Mouse (Mus musculus) cerebellum, adult 9-11 months (tissue): Measurements from ENCODE around the gene Pik3r6.

ENCODE experiments used
- DNase-seq: peaks from one replicate; pipeline ENCODE4 v3.0.0; 2022

Pik3r6 gene

DNA sequence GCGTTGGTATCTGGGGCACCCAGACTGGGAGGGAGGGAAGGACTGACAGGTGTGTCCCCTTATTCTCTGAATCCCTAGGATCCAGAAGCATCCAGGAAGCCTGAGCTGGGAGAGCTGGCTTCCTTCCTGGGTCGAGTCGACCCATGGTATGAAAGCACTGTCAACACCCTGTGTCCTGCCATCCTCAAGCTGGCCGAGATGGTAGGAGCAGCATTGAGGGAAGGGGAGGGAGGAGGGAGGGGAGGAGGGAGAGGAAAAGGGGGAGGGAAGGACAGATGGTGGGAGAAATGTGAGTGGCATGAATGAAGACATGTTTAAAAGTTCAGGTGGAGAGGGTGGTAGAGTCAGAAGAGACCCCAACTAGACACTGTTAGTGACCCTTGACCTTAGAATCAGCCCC is 33.2 kb downstream of the Pik3r6 start:
- no peak for DNase-seq

DNA sequence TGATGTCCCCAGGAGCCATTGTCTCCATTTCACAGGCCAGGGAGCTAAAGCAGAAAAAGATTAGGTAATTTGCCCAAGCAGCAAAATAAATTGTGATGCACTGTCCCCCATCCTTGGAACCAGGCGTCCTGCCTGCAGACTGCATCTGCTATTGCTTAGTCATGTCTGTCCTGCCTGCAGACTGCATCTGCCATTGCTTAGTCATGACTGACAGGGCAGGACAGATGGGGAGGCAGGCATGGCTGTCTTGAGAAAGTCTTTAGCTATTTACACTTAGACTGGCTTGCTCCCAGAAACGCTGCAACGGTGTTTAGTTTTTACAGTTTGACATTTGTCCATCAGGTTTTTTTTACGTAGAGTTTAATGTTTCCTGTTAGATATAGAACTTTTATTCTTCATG is 33.6 kb downstream of the Pik3r6 start:
- DNase-seq: no peak

DNA sequence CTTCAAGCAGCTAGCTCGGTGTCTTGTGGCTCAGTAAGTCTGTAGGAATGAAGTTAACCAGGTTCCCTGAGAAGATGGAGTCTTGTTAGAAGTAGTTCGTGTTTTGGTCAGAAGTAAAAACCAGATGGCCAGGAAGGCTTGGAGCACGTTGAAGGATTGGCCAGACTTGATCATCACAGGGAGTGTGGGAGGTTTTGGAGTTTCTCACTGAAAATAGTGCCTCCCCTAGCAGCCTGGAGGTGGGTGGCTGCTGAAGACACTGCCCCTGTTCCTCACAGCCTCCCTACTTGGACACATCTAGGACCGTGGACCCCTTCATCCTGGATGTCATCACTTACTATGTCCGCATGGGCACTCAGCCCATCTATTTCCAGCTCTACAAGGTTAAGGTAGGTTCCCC is 36.8 kb downstream of the Pik3r6 start:
- DNase-seq: no peak

DNA sequence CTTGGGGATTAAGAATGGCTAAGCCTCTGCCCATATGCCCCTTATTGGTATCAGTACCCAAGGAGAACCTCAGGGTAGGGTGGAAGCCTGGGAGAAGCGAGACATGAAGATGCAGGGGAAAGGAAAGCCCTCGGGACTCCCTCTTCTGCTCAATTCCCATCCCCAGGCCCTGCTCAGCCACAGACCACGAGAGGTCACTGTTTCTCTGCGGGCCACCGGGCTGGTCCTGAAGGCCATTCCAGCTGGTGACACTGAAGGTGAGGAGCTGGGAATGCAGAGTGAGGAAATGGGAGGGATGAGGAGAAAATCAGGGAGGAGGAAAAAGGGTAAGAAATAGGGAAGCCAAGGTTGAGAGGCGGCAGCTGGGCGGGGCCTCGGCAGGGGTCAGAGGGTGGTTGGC is 41.7 kb downstream of the Pik3r6 start:
- DNase-seq: no peak

DNA sequence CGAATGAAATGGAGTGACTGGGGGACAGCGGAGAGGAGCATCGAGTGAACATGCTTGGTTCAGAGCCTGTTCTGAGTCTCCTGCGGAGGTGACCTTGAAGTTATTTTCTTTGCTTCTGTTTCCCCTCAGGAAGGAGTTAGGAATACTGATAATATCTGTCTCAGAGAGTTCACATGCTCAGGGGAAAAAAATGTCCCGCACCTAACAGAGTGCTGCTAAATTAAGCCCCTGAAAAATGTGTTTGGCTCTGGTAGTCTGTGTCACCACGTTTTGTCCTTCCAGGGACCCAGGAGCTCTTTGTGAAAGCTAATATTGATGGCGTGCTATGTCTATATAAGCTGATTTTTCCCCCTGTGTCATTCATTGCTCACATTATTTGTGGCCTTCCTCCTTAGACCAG is 42.4 kb downstream of the Pik3r6 start:
- no peak for DNase-seq

DNA sequence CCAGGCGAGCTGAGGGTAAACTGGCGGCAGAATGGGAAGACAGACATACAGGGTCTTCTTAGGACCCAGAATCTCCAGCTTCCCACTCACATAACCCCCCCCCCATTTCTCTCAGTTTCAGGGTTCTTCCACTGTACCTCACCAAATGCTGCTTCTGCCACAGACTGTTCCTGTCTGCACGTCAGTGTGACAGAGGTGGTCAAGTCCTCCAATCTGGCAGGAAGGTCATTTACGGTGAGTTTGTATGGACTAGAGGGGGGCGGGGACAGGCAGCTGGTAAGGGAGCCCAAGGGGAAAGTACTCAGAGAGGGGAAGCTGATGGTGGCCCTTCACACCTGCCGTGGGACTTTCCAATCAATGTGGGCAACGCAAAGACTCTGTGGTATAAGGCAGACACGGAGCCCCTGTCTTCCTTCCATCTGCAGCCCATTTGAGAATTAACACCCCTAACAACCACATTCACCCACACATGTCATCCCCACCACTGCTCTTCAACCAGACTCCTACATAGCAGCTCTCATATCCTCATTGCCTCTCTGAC is 42.9 kb downstream of the Pik3r6 start:
- no peak for DNase-seq

DNA sequence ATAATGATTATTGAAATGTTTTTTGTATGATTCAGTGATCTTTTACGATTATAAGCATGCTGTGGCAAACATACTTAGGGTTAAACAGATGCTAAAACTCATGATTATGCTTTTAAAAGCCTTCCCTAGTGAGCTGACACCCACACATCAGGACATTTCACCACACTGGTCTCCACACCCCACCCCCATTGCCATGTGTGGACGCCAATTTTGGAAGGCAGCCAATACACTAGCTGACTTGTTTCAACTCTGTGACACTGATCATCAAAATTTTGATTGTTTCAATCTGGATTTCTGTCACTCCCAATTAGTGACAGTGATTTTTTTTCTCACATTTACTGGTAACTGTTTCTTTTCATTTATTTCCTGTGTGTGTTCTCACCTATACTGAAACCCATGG is 44.7 kb downstream of the Pik3r6 start:
- no peak for DNase-seq

DNA sequence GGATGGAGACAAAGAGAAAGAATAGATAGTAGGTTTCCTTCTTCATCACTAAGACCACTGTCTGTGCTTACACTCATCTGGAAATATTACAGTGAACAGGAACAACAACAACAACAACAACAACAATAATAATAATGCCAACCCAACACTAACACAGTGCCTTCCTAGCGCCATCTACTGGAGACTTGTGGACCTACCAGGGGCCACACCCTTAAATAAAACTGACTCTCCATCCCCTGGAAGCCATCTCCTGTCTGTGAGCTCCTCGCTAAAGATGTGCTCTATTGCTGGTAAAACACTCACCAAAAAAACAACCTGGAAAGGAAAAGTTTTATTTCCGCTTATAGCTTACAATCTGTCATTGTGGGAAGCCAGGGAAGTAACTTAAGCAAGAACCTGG is 46.8 kb downstream of the Pik3r6 start:
- no peak for DNase-seq

DNA sequence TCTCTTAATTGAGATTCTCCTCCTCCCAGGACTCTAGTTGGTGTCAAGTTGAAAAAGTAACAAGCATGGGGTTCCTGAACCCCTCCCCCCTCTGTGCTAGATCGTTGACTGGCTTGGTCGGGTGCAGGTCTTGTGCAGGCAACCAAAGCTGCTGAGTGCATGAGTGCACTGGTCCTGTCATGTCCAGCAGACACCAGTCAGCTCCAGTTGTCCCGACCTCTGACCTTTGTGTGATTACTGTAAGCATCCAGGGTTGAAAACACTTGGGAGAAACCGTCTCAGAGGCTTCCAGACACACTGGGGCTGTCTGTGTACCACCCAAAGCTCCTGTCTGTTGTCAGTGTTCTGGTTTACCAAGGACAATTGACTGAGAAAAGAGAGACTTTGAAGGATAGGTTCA is 47.5 kb downstream of the Pik3r6 start:
- DNase-seq: no peak

DNA sequence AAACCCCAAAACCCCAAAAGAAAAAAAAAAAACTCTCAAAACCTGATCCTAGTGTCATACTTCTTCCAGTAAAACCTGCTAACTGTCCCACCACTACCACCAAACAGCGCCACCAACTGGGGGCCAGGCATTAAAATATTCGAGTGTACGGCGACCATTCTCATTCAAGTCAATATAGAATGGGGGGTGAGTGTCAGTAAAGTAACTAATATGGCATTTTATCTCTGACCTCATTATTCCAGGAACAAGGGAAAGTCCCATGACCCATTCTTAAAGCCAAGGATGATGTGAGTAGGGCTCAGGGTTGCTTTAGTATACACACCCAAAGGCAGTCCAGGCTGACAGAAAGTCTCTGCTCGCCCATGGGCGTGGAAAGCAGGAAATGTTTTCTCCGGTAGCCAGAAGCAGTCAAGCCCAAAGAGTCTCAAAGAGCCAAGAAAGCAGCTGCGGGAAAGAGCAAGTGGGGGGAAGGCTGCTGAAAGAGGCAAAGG is 51.2 kb downstream of the Pik3r6 start:
- no peak for DNase-seq

DNA sequence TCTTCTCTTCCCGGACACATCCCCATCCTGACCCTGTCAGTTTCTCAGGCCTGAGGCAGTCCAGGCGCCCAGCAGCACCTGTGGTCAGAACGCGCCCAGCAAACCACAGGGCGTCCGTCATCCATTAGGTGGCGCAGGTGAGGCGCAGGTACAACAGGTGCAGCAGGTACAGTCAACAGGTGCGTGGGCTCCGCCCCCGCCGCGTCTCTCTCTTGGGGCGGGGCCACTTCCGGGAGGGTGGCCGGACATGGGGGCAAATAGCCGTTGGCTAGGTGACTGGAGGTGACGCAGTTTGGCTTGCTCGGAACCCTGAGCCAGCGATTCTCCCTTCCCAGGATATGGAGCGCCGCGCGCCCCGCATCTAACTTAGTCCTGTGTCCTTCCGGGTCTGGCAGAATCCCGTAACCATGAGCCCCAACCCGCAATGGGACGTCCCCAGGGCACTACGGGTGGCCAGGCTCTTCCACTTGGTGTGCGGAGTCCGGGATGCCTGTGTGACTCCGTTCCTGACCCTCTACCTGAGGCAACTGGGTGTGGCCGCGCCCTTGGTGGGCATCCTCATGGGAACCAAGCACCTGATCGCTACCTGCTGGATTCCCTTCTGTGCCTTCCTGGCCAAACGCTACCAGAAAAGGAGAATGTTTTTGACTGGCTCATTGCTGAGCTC is 53.2 kb downstream of the Pik3r6 start, which contains the start of gene Mfsd6l:
Gene Mfsd6l (plus strand): TSS at position 269 of the 667 bp plus-strand sequence.
- peak; percentile 39 for DNase-seq

DNA sequence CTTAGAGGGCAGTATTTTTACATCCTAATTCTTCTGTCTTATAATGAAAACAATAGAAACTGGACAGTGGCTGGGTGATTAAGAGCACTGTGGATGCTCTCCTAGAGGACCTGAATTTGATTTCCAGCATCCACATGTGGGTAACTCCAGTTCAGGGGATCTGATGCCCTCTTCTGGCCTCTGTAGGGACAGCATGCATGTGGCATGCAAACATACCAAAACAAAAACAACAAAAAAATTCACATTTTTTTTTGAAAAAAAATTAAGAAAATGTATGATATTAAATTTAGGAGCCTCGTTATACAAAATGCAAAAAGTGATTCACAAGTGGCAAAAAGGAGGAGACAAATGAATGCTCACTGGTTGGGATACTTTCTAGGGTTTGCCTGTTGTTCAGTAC is 56.7 kb downstream of the Pik3r6 start:
- DNase-seq: no peak

DNA sequence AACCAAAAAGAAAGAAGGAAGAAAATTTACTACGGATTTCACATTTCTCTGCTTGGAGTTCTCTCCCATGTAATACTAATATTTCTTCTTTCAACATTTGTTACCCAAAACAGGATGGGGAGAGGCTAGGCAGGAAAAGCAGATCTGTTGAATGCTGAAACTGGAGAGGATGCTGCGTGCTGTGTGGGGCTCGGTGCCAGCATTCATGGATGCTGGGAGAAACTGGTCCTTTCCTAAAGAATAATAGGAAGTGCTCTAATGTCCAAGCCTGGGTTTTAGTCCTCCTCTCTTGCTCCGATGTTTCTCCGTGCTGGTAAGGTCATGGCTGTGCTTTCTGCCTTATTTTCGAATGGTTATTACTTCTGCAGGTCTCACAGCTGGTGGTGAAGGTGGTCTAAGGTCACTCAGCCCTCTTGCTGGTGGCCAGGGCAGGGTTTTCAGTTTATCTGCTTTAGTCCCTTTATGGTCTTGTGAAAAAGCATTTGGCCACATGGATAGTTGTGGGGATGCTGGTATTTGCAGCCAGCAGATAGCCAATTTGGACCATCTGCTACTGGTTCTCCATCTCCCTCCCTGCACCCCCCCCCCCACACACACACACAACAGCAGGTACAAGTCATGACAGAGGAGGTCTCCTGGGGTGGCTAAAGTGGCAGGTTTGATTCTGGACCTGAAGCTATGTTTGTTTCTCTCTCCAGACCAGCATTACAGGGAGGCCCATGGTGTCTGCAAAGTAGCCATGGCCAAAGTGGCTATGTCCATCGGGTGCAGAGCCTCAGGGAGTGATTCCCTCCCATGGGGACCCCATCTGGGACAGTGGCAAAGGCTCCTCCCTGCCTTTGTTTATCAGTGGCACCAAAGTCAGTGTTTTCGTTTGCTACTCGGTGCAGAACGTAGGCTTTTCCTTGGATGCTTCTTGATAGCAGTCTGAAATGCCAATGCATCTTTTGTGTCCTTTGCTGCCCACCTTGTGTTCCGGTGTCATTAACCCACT is 59.4 kb downstream of the Pik3r6 start:
- peak; percentile 65 for DNase-seq

DNA sequence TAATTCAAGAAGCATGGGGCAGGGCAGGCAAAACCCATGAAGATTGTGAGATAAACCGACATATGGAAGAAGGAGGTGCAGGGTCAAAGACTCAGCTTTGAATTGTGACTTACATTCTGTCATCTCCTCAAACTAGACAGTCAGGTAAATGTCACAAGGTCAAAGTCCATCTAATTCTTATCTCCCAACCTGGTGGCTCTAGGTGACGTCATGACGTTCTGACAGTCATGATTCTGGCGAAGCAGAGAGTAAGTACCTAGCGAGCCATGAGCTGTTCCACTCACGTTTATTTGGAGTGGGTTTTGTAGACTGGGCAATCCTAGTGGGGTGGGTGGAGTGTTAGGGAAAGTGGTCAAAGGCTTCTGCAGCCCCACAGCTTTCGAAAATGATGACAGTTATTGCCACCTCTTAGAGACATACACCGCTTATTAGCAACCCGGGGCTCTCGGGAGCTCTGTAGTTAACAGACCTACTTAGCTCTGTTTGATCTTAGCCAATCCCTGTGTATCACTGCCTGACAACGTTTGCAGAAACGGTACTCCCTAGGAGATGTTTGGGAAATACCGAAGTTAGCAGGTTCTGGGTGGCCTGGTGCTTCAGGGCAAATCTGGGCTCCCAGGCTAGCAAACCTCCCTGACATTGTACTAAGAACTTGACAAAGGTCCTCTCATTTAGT is 61.7 kb downstream of the Pik3r6 start:
- DNase-seq: no peak

DNA sequence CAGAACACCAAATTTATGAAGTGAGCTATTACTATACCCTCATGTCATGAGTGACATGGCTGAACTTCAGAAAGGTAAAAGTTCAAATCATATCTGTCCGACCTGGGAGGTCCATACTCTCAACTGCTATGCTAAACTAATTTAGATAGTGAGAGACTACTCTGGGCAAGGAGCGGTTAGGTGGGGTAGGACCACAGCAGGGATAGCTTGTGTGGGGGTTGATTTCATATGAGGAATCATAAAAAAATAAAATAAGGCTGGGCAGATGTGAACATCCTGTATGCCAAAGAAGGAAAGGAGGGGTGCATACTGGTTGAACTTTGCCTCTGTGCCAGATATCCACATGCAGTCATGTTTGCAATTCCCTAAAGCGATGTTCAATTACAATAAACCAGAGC is 62.2 kb downstream of the Pik3r6 start:
- no peak for DNase-seq

DNA sequence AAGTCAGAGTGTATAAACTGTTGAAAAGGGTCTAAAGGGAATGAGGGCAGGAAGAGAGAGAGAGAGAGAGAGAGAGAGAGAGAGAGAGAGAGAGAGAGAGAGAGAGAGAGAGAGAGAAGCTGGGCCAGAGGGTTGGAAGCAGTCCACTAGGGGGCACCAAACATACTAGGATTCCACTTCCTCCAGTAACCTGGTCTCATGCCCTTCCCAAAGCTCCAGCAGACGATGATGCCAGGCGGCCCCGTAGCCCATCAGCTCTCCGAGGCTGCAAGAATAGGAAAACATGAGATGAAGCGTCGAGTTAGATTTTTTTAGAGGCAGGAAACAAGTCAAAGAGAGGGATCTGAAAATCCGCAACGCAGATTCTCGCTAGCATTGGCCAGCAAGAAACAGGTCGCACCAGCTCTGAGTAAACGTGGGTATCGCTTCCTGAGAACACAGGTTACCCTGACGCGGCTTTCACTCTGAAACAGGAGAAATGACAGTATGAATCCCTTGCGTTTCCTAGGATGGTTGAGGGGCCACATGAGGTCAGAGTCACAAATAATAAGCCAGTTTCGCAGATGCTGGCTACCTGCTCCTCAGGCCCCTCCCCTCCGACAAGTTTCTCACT is 63.7 kb downstream of the Pik3r6 start:
- peak; percentile 86 for DNase-seq

DNA sequence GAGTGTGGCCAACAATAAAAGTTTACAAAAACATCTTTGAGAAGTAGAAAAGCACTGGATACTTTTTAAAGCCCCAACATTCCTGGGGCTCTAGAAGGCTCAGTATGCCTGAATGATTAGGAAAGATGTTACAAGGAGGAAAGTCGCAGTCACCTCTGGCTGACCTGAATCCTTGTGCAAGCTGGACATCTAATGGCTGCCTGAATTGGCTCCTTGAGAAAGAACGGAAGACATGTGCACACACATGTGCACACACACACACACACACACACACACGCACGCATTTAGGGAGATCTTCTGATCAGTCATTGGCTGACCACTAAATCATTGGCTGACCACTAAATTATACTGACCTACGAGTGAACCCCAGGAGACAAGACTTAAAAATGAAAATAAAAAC is 68.0 kb downstream of the Pik3r6 start:
- no peak for DNase-seq

DNA sequence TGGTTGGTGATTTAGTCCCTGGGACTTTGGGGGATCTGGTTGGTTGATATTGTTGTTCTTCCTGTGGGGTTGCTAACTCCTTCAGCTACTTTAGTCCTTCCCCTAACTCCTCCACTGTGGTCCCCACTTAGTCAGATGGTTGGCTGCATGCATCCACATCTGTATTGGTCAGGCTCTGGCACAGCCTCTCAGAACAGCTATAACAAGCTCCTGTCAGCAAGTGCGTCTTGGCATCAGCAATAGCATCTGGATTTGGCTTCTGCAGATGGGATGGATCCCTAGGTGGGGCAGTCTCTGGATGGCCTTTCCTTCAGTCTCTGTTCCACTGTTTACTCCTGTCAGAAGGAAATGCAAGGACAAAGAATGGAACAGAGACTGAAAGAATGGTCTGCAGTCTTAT is 74.3 kb downstream of the Pik3r6 start:
- no peak for DNase-seq

DNA sequence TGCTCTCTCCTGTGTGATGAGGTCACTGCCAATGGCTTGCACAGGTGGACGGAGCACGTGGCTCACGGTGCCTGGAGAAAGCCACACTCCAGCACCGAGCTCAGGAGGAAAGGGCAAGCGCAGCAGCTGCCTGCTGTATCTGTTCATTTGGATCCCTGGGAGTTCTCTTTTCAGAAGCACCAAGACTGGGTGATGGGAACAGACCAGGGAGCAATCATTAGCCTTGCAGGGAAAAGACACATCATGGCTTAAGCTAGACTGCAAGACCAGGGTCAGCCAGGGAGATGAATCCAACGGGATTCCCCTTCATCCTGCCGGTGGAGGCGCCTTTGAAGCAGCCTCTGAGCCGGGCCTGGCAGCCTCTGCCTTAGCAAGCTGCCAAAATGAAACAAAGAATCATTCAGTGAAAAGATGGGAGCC is 76.7 kb downstream of the Pik3r6 start:
- DNase-seq: peak; percentile 63

DNA sequence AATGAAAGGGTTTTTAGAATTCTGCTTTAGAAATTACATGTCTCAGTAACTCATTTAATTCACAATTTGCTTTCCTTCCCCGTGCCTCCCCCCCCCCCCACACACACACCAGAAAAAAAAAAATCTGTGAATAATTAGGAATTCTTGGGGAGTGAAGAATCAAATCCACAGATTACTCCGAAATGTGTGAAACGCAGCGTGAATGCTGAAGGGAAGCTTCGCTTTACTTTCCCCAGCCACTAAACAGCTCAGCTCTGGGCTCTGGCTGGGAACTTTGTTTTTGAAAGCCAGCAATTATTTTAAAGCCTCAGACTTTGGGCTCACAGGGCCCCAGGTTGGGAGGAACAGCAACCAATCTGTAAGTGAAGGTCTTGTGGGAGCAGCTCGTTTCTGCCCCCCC is 77.7 kb downstream of the Pik3r6 start:
- DNase-seq: no peak

DNA sequence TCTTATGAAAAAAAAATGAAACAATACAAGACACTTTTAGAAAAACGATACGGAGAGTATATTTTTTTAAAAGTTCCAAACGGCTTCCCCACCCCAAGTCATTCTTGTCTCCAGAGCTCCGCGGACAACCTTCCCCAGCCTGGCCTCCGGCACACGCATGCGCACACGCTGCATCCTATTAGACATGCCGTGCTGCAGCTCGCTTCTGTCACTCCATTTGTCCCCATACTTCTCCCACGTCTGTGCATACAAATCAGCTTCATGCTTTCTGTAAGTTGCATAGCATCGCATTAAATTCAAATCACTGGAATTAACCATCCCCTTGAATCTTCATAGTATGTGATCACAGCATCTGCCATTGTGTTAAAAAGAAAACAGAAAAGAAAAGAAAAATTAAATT is 80.4 kb downstream of the Pik3r6 start:
- DNase-seq: peak; percentile 43

DNA sequence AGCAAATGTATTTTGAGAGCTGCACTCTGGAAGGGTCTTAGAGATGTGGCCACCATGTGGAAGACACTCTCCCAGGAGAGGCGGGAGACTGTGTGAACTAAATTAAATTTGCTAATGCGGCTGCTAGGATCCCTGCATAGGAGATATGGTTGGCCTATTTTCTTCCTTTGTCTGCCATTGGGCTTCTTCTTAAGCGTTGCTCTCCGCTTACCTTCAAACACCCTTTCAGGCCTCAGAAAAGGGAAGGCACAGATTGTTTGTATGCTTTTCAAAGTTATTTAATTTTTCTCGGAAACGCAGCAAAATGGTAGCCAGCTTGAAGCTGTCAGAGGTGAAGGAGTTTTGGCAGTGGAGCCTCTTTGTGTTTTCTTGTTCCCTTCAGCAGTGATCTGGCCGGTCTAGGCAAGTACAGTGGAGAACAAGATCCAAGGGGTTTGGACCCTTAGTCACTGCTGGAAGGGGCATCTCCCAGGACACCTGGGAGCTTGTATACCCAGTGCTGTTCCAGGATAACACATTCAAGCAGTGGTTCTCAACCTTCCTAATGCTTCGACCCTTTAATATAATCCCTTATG is 81.2 kb downstream of the Pik3r6 start:
- DNase-seq: no peak
